Mouse (Mus musculus): ENCODE measurements around the gene Olah. TPM values are rescaled to one million over a fixed set of nuclear protein-coding genes. Genes with fewer than 3 reads are reported as not detected.

Olah gene
- total and polyA plus RNA-seq, 3 experiments, result 0.39 TPM; not detected in 2

DNA sequence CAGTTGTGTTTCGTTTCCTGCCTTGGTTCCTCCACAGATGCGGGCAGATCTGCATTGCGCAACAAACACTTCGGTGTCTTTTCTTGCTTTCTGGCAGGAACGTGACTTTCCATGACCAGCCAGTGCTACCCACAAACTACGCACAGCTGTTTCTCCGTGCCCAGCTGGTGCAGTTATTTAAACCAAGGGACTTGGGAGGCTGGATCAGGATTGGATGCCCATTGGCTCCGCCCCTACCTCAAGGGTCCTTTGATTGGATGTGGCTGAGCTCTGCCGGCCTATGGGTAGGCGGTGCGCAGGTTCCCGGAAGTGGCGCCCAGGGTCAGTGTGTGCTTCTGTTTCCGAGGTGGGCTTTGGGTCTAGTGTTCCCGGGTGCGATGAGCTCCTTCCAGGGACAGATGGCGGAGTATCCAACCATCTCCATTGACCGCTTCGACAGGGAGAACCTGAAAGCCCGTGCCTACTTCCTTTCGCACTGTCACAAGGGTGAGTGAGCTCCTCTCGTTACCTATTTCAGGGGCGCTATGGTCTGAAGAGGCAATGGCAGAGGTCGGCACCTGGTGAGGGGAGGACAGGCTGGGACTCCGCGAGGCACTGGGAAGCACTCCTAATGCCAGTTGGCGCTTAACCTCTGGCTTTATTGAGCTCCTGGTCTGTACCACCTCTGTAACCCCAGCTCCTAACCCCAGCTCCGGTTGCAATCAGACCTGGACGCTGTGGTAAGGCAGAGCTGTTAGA lies 27.0 kb upstream of the Olah start, which contains the start of gene Dclre1c (continued):
- TF ChIP-seq HCFC1 (IDR thresholded peaks at IDR 0.05; ENCODE audit: low read depth, low read length) (peak; percentile 64), SMC3 (IDR thresholded peaks at IDR 0.05; ENCODE audit: low read depth, low read length) (no peak), USF2 (conservative IDR thresholded peaks at IDR 0.05; ENCODE audit: low read depth, low read length) (no peak), E2F4 (IDR thresholded peaks at IDR 0.05; ENCODE audit: insufficient replicate concordance, low read depth, low read length) (peak; percentile 79; the same call in 1 of the 2 replicates), TCF12 (IDR thresholded peaks at IDR 0.05; ENCODE audit: low read depth, low read length) (peak; percentile 96), ZMIZ1 (IDR thresholded peaks at IDR 0.05; ENCODE audit: low read depth, low read length) (0 out of 2 replicates have a peak, but pooled peaks have one; percentile 58), BHLHE40 (IDR thresholded peaks at IDR 0.05; ENCODE audit: low read depth, low read length) (peak; percentile 100), RCOR1 (conservative IDR thresholded peaks at IDR 0.05; ENCODE audit: low read depth, low read length) (peak; percentile 86)

DNA sequence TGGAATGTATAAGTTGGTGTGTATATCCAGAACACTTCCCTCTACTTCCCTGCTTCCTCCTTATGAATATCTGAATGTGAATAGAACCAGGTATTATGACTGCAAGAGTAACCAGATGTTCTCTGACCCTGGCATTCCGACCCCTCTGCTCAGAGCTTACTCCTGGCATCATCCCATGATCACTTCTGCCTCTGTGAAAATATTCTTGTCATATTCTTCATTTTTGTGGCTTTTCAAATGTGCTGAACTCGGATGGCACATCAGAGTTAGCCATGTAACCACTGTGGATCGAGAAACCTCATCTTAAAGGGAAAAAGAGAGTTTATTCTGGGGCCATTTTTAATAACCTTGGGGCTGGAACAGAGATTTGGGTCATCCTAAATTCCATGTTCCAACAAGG lies 25.5 kb upstream of the Olah start, which contains the start of gene Meig1:
Gene Meig1 (minus strand): TSS at position 101 of the 400 bp plus-strand sequence.
- H3K9me3 ChIP-seq (replicated peaks; ENCODE audit: low read length), result no peaks in the 10 kb centered on the region
- peak within 1 kb of the TSS in 2 of 3 experiments; percentile 95 to 96 for H3K4me3 ChIP-seq (replicated peaks in 1 of 3; ENCODE audit: low read depth in 2 of 3, low read length in 2 of 3, poor library complexity in 1 of 3)
- no peak for TF ChIP-seq POLR2AphosphoS2 (IDR thresholded peaks at IDR 0.05; ENCODE audit: low read depth, low read length)
- no peak for TF ChIP-seq MYC (IDR thresholded peaks at IDR 0.05; ENCODE audit: low read depth, low read length)
- TF ChIP-seq USF2 (conservative IDR thresholded peaks at IDR 0.05; ENCODE audit: low read depth, low read length), result no peak
- TF ChIP-seq RCOR1 (conservative IDR thresholded peaks at IDR 0.05; ENCODE audit: low read depth, low read length), result no peak
- no peak for TF ChIP-seq EP300 (IDR thresholded peaks at IDR 0.05; ENCODE audit: low read length)
- TF ChIP-seq USF1 (IDR thresholded peaks at IDR 0.05; ENCODE audit: low read depth, low read length), result no peak
- no peak for TF ChIP-seq NELFE (IDR thresholded peaks at IDR 0.05; ENCODE audit: low read depth, low read length)
- no peak for TF ChIP-seq E2F4 (IDR thresholded peaks at IDR 0.05; ENCODE audit: insufficient replicate concordance, low read depth, low read length)
- no peak for TF ChIP-seq MAZ (IDR thresholded peaks at IDR 0.05; ENCODE audit: low read depth, low read length)
- no peak for TF ChIP-seq ZC3H11A (IDR thresholded peaks at IDR 0.05; ENCODE audit: low read depth, low read length)
- no peak for TF ChIP-seq TCF12 (IDR thresholded peaks at IDR 0.05; ENCODE audit: low read depth, low read length)
- no peak for TF ChIP-seq IRF4 (IDR thresholded peaks at IDR 0.05; ENCODE audit: low read depth, low read length)
- no peak for TF ChIP-seq SIN3A (IDR thresholded peaks at IDR 0.05; ENCODE audit: low read length)
- no peak for TF ChIP-seq MAFK (IDR thresholded peaks at IDR 0.05; ENCODE audit: insufficient replicate concordance, low read length)
- no peak for TF ChIP-seq CTCF (conservative IDR thresholded peaks at IDR 0.05 in 1 of 2, IDR thresholded peaks at IDR 0.05 in 1 of 2; ENCODE audit: low read depth in 2 of 2, low read length in 2 of 2)
- no peak for TF ChIP-seq POLR2A (IDR thresholded peaks at IDR 0.05; ENCODE audit: low read depth, low read length)
- H3K36me3 ChIP-seq (replicated peaks in 1 of 2; ENCODE audit: control insufficient read depth in 1 of 2, insufficient read depth in 1 of 2, low read length in 1 of 2), result peaks cover 4 to 12% of the 10 kb centered on the region in 2 experiments
- no peak for DNase-seq (ENCODE audit: extremely low read depth)
- H3K4me2 ChIP-seq (ENCODE audit: insufficient read depth, low read depth, poor library complexity, severe bottlenecking), result peak within 1 kb of the TSS; percentile 65; the same call in 1 of the 2 replicates
- peaks cover 7 to 34% of the 10 kb centered on the region in 2 experiments; a peak in 3 of 4 replicates for H3K4me1 ChIP-seq (ENCODE audit: control insufficient read depth in 1 of 2, insufficient read depth in 2 of 2)
- in situ Hi-C loops (cut with MboI; ENCODE audit: low pct_ligation_motif_present, low pct_unique_long_range_greater_than_20kb, low sequenced_read_pairs) (no loop called here), dilution Hi-C loops (cut with MboI; ENCODE audit: extremely low pct_ligation_motif_present, extremely low pct_unique_long_range_greater_than_20kb, low sequenced_read_pairs) (no loop called here)
- H3K27me3 ChIP-seq (replicated peaks), result peaks cover 4% of the 10 kb centered on the region
- H3K79me2 ChIP-seq (replicated peaks; ENCODE audit: control insufficient read depth, extremely low read depth, insufficient read depth, poor library complexity, severe bottlenecking), result 0 out of 2 replicates have a peak, but pooled peaks cover 2% of the 10 kb centered on the region
- peak within 1 kb of the TSS; percentile 34; the same call in 1 of the 2 replicates for H3K9ac ChIP-seq (ENCODE audit: insufficient read depth, low read depth)
- H3K27ac ChIP-seq (ENCODE audit: insufficient read depth, low read depth), result no peak within 1 kb of the TSS

Measured in CH12.LX (cell line).